10 mouse cellular contexts compared by ENCODE assay signal in genomic region chr15:103093655-103094054, GRCm38 (mm10).
DNase-seq lines count a peak whose midpoint lies in the region; ATAC-seq lines count a peak whose summit lies in the region.
"Had no signal": no experiment of that assay in that cellular context is flagged by ENCODE, and none has a peak within 500 bp of the region (broad histone marks: within the 10 kb centered on the region; RNA-seq: fewer than 3 reads in every experiment).

No protein-coding gene starts in this region.

- no peak overlapping the region for H3K4me2 ChIP-seq in neural tube, embryonic 11.5 days (ENCODE audit: low read depth)
- H3K4me2 ChIP-seq in stomach, embryonic 16.5 days (ENCODE audit: low read depth, low read length) = no peak overlapping the region

- H3K36me3 ChIP-seq in neural tube, embryonic 11.5 days (ENCODE audit: control insufficient read depth, insufficient read depth, low read length) = no peaks in the 10 kb centered on the region; the same call in 1 of the 2 replicates
- no peaks in the 10 kb centered on the region for H3K36me3 ChIP-seq in stomach, embryonic 16.5 days (ENCODE audit: control insufficient read depth, insufficient read depth, low read length)

- H3K4me1 ChIP-seq in neural tube, embryonic 11.5 days (ENCODE audit: control insufficient read depth, insufficient read depth, low read length) = peaks cover 21% of the 10 kb centered on the region
- peaks cover 11% of the 10 kb centered on the region; the same call in 1 of the 2 replicates for H3K4me1 ChIP-seq in stomach, embryonic 16.5 days (ENCODE audit: control insufficient read depth, insufficient read depth, low read length)

- peak; percentile 24 for DNase-seq in adrenal gland, postnatal 25 days
- no peak for DNase-seq in adrenal gland, adult 2 months
- DNase-seq in neural tube, embryonic 11.5 days (ENCODE audit: low spot score) = no peak
- no peak for DNase-seq in neural tube, embryonic 10.5 days (ENCODE audit: extremely low spot score, low spot score)
- peak; percentile 16 to 85 for DNase-seq in left cerebral cortex, adult 8-10 months (ENCODE audit: low spot score in 2 of 2)

- no peak for ATAC-seq in neural tube, embryonic 11.5 days (ENCODE audit: insufficient read depth, low FRiP score, low TSS enrichment)
- peak; percentile 23; the same call in 1 of the 2 replicates for ATAC-seq in stomach, embryonic 16.5 days (ENCODE audit: insufficient read depth, low FRiP score)
- no peak for ATAC-seq in megakaryocyte progenitor cell, adult 5-6 weeks (replicated peaks; ENCODE audit: poor library complexity)
- ATAC-seq in granulocyte monocyte progenitor cell, adult 5-6 weeks (replicated peaks; ENCODE audit: poor library complexity, severe bottlenecking) = no peak

- no peaks in the 10 kb centered on the region for H3K9me3 ChIP-seq in neural tube, embryonic 11.5 days (ENCODE audit: control insufficient read depth, low read length)
- H3K9me3 ChIP-seq in stomach, embryonic 16.5 days (replicated peaks; ENCODE audit: control insufficient read depth, low read length) = no peaks in the 10 kb centered on the region

- H3K9ac ChIP-seq in neural tube, embryonic 11.5 days (ENCODE audit: low read length) = no peak overlapping the region
- H3K9ac ChIP-seq in stomach, embryonic 16.5 days (ENCODE audit: low read length) = no peak overlapping the region

- 64% methylated on average over 12 of the region's 12 CpGs for WGBS in neural tube, embryonic 11.5 days
- 51% methylated on average over 12 of the region's 12 CpGs for WGBS in stomach, embryonic 16.5 days

- H3K27me3 ChIP-seq in neural tube, embryonic 11.5 days (ENCODE audit: control insufficient read depth, insufficient read depth, low read length) = no peaks in the 10 kb centered on the region
- H3K27me3 ChIP-seq in stomach, embryonic 16.5 days (ENCODE audit: control insufficient read depth, insufficient read depth, low read length) = no peaks in the 10 kb centered on the region

- H3K27ac ChIP-seq in neural tube, embryonic 11.5 days (ENCODE audit: low read depth, low read length) = peak overlapping the region; percentile 58; the same call in 1 of the 2 replicates
- H3K27ac ChIP-seq in stomach, embryonic 16.5 days (ENCODE audit: low read length) = peak overlapping the region; percentile 19; the same call in 1 of the 2 replicates
- H3K27ac ChIP-seq: kidney, postnatal 0 days had no signal

- no peak overlapping the region for H3K4me3 ChIP-seq in neural tube, embryonic 11.5 days (ENCODE audit: low read depth, low read length)
- H3K4me3 ChIP-seq in stomach, embryonic 16.5 days (replicated peaks; ENCODE audit: low read length) = no peak overlapping the region
- H3K4me3 ChIP-seq: erythroblast, embryonic 14.5 days had no signal

Comparison
In these comparisons a context has a peak if more than half of its experiments do, and no peak if none do; other contexts are left out.
1. DNase-seq: peak in adrenal gland, postnatal 25 days (single experiment) and left cerebral cortex, adult 8-10 months (2 of 2); none in adrenal gland, adult 2 months (single experiment), neural tube, embryonic 11.5 days (single experiment) and neural tube, embryonic 10.5 days (single experiment).